Mouse (Mus musculus): ENCODE measurements around the gene Gcgr. TPM values are rescaled to one million over a fixed set of nuclear protein-coding genes. Genes with fewer than 3 reads are reported as not detected.

The Gcgr gene
- total and polyA plus RNA-seq, 3 experiments: 0.09 to 0.20 (median 0.13) TPM

Other genes with a start within 250 kb of the Gcgr start
Only the 20 nearest of the 31 such genes appear.
- gene Nploc4, start 93.0 kb upstream of the Gcgr start, total RNA-seq (2012; rRNA removed): 50.4 and 67.4 TPM in 2 replicates
- 38.3 and 40.6 TPM in 2 replicates for gene Nploc4, start 93.0 kb upstream of the Gcgr start, total RNA-seq (2014; rRNA removed)
- 97.8 and 115 TPM in 2 replicates for gene Nploc4, start 93.0 kb upstream of the Gcgr start, polyA plus RNA-seq (2012; ENCODE audit: insufficient read length, low read depth)
- 0.08 TPM in 1 of 2 replicates, not detected in the other for gene Tspan10, start 88.1 kb upstream of the Gcgr start, total RNA-seq (2012; rRNA removed)
- gene Tspan10, start 88.1 kb upstream of the Gcgr start, total RNA-seq (2014; rRNA removed): 0.30 TPM in 1 of 2 replicates, not detected in the other
- 0.25 and 0.31 TPM in 2 replicates for gene Tspan10, start 88.1 kb upstream of the Gcgr start, polyA plus RNA-seq (2012; ENCODE audit: insufficient read length, low read depth)
- 0.34 TPM in 2 replicates for gene Pde6g, start 77.2 kb upstream of the Gcgr start, total RNA-seq (2012; rRNA removed)
- 0.41 TPM in 1 of 2 replicates, not detected in the other for gene Pde6g, start 77.2 kb upstream of the Gcgr start, total RNA-seq (2014; rRNA removed)
- 0.31 and 0.34 TPM in 2 replicates for gene Pde6g, start 77.2 kb upstream of the Gcgr start, polyA plus RNA-seq (2012; ENCODE audit: insufficient read length, low read depth)
- 18.7 and 31.4 TPM in 2 replicates for gene Oxld1, start 72.6 kb upstream of the Gcgr start, total RNA-seq (2012; rRNA removed)
- gene Oxld1, start 72.6 kb upstream of the Gcgr start, total RNA-seq (2014; rRNA removed): 17.6 and 20.3 TPM in 2 replicates
- 10.4 and 12.2 TPM in 2 replicates for gene Oxld1, start 72.6 kb upstream of the Gcgr start, polyA plus RNA-seq (2012; ENCODE audit: insufficient read length, low read depth)
- 30.1 and 43.9 TPM in 2 replicates for gene Ccdc137, start 72.6 kb upstream of the Gcgr start, total RNA-seq (2012; rRNA removed)
- gene Ccdc137, start 72.6 kb upstream of the Gcgr start, total RNA-seq (2014; rRNA removed): 54.6 and 61.1 TPM in 2 replicates
- gene Ccdc137, start 72.6 kb upstream of the Gcgr start, polyA plus RNA-seq (2012; ENCODE audit: insufficient read length, low read depth): 70.4 and 104 TPM in 2 replicates
- 24.8 and 26.1 TPM in 2 replicates for gene Arl16, start 63.1 kb upstream of the Gcgr start, total RNA-seq (2012; rRNA removed)
- 34.6 and 42.6 TPM in 2 replicates for gene Arl16, start 63.1 kb upstream of the Gcgr start, total RNA-seq (2014; rRNA removed)
- gene Arl16, start 63.1 kb upstream of the Gcgr start, polyA plus RNA-seq (2012; ENCODE audit: insufficient read length, low read depth): 19.8 and 22.8 TPM in 2 replicates
- gene Mrpl12, start 46.1 kb upstream of the Gcgr start, total RNA-seq (2012; rRNA removed): 267 and 336 TPM in 2 replicates
- 47.5 and 60.3 TPM in 2 replicates for gene Mrpl12, start 46.1 kb upstream of the Gcgr start, total RNA-seq (2014; rRNA removed)
- 341 and 363 TPM in 2 replicates for gene Mrpl12, start 46.1 kb upstream of the Gcgr start, polyA plus RNA-seq (2012; ENCODE audit: insufficient read length, low read depth)
- 32.9 and 48.5 TPM in 2 replicates for gene Slc25a10, start 38.9 kb upstream of the Gcgr start, total RNA-seq (2012; rRNA removed)
- 29.5 and 34.6 TPM in 2 replicates for gene Slc25a10, start 38.9 kb upstream of the Gcgr start, total RNA-seq (2014; rRNA removed)
- gene Slc25a10, start 38.9 kb upstream of the Gcgr start, polyA plus RNA-seq (2012; ENCODE audit: insufficient read length, low read depth): 43.4 and 45.9 TPM in 2 replicates
- gene Mcrip1, start 19.0 kb downstream of the Gcgr start, total RNA-seq (2012; rRNA removed): 25.8 and 39.6 TPM in 2 replicates
- 37.6 and 46.2 TPM in 2 replicates for gene Mcrip1, start 19.0 kb downstream of the Gcgr start, total RNA-seq (2014; rRNA removed)
- 60.2 and 66.5 TPM in 2 replicates for gene Mcrip1, start 19.0 kb downstream of the Gcgr start, polyA plus RNA-seq (2012; ENCODE audit: insufficient read length, low read depth)
- not detected in 2 replicates for gene Ppp1r27, start 20.4 kb downstream of the Gcgr start, total RNA-seq (2012; rRNA removed)
- gene Ppp1r27, start 20.4 kb downstream of the Gcgr start, total RNA-seq (2014; rRNA removed): not detected in 2 replicates
- not detected in 2 replicates for gene Ppp1r27, start 20.4 kb downstream of the Gcgr start, polyA plus RNA-seq (2012; ENCODE audit: insufficient read length, low read depth)
- gene P4hb, start 42.6 kb downstream of the Gcgr start, total RNA-seq (2012; rRNA removed): 531 and 594 TPM in 2 replicates
- 453 and 486 TPM in 2 replicates for gene P4hb, start 42.6 kb downstream of the Gcgr start, total RNA-seq (2014; rRNA removed)
- 644 and 662 TPM in 2 replicates for gene P4hb, start 42.6 kb downstream of the Gcgr start, polyA plus RNA-seq (2012; ENCODE audit: insufficient read length, low read depth)
- gene Arhgdia, start 50.9 kb downstream of the Gcgr start, total RNA-seq (2012; rRNA removed): 417 and 467 TPM in 2 replicates
- gene Arhgdia, start 50.9 kb downstream of the Gcgr start, total RNA-seq (2014; rRNA removed): 126 and 172 TPM in 2 replicates
- 957 and 958 TPM in 2 replicates for gene Arhgdia, start 50.9 kb downstream of the Gcgr start, polyA plus RNA-seq (2012; ENCODE audit: insufficient read length, low read depth)
- gene Alyref, start 67.7 kb downstream of the Gcgr start, total RNA-seq (2012; rRNA removed): 582 and 793 TPM in 2 replicates
- gene Alyref, start 67.7 kb downstream of the Gcgr start, total RNA-seq (2014; rRNA removed): 358 and 361 TPM in 2 replicates
- gene Alyref, start 67.7 kb downstream of the Gcgr start, polyA plus RNA-seq (2012; ENCODE audit: insufficient read length, low read depth): 444 and 451 TPM in 2 replicates
- gene Anapc11, start 67.7 kb downstream of the Gcgr start, total RNA-seq (2012; rRNA removed): 108 and 114 TPM in 2 replicates
- 51.7 and 57.0 TPM in 2 replicates for gene Anapc11, start 67.7 kb downstream of the Gcgr start, total RNA-seq (2014; rRNA removed)
- 142 and 145 TPM in 2 replicates for gene Anapc11, start 67.7 kb downstream of the Gcgr start, polyA plus RNA-seq (2012; ENCODE audit: insufficient read length, low read depth)
- 0.55 TPM in 1 of 2 replicates, not detected in the other for gene Npb, start 77.8 kb downstream of the Gcgr start, total RNA-seq (2012; rRNA removed)
- not detected in 2 replicates for gene Npb, start 77.8 kb downstream of the Gcgr start, total RNA-seq (2014; rRNA removed)
- gene Npb, start 77.8 kb downstream of the Gcgr start, polyA plus RNA-seq (2012; ENCODE audit: insufficient read length, low read depth): 1.0 and 1.3 TPM in 2 replicates
- gene Pcyt2, start 87.2 kb downstream of the Gcgr start, total RNA-seq (2012; rRNA removed): 166 and 175 TPM in 2 replicates
- 149 and 154 TPM in 2 replicates for gene Pcyt2, start 87.2 kb downstream of the Gcgr start, total RNA-seq (2014; rRNA removed)
- gene Pcyt2, start 87.2 kb downstream of the Gcgr start, polyA plus RNA-seq (2012; ENCODE audit: insufficient read length, low read depth): 155 and 158 TPM in 2 replicates
- 75.2 and 87.1 TPM in 2 replicates for gene Sirt7, start 94.5 kb downstream of the Gcgr start, total RNA-seq (2012; rRNA removed)
- 71.7 and 74.4 TPM in 2 replicates for gene Sirt7, start 94.5 kb downstream of the Gcgr start, total RNA-seq (2014; rRNA removed)
- gene Sirt7, start 94.5 kb downstream of the Gcgr start, polyA plus RNA-seq (2012; ENCODE audit: insufficient read length, low read depth): 84.4 and 91.3 TPM in 2 replicates
- gene Mafg, start 102.9 kb downstream of the Gcgr start, total RNA-seq (2012; rRNA removed): 26.4 and 29.3 TPM in 2 replicates
- 14.6 and 17.0 TPM in 2 replicates for gene Mafg, start 102.9 kb downstream of the Gcgr start, total RNA-seq (2014; rRNA removed)
- 62.1 and 63.7 TPM in 2 replicates for gene Mafg, start 102.9 kb downstream of the Gcgr start, polyA plus RNA-seq (2012; ENCODE audit: insufficient read length, low read depth)
- gene Pycr1, start 113.1 kb downstream of the Gcgr start, total RNA-seq (2012; rRNA removed): 26.2 and 75.3 TPM in 2 replicates
- 18.3 and 21.0 TPM in 2 replicates for gene Pycr1, start 113.1 kb downstream of the Gcgr start, total RNA-seq (2014; rRNA removed)
- gene Pycr1, start 113.1 kb downstream of the Gcgr start, polyA plus RNA-seq (2012; ENCODE audit: insufficient read length, low read depth): 27.2 and 32.3 TPM in 2 replicates
- 0.68 and 0.88 TPM in 2 replicates for gene Myadml2, start 117.5 kb downstream of the Gcgr start, total RNA-seq (2012; rRNA removed)
- not detected in 2 replicates for gene Myadml2, start 117.5 kb downstream of the Gcgr start, total RNA-seq (2014; rRNA removed)
- not detected in 2 replicates for gene Myadml2, start 117.5 kb downstream of the Gcgr start, polyA plus RNA-seq (2012; ENCODE audit: insufficient read length, low read depth)